Mouse (Mus musculus) cortical plate, adult 2 months (tissue): ENCODE measurements around the gene Lrit3.

Source experiments
- CTCF ChIP-seq: fragments of 200-500 bp; IDR thresholded peaks from 2 replicates; pipeline ENCODE4 v1.5.1; 2011; ENCODE audit warnings: mild to moderate bottlenecking, control low read depth, low read length; ENCODE audit not compliant: insufficient read depth; ENCODE audit errors: extremely low read depth
- POLR2A ChIP-seq: fragments of 200-500 bp; IDR thresholded peaks from 2 replicates; pipeline ENCODE4 v1.6.1; 2011; ENCODE audit warnings: mild to moderate bottlenecking, low read length, control low read depth; ENCODE audit not compliant: insufficient read depth; ENCODE audit errors: extremely low read depth

- TF ChIP-seq POLR2A (no peak), CTCF (no peak)
These were observed 26.8 kb upstream of the Lrit3 start for GRCm38 (mm10) chr3:129830626-129831025.
